Mouse (Mus musculus): ENCODE measurements at regions not wholly inside any gene's neighbourhood (a gene's known extent, or its start where the extent isn't known, plus 50 kb on each side); places are given as distances from the start of the nearest gene placed in this dataset.

DNA sequence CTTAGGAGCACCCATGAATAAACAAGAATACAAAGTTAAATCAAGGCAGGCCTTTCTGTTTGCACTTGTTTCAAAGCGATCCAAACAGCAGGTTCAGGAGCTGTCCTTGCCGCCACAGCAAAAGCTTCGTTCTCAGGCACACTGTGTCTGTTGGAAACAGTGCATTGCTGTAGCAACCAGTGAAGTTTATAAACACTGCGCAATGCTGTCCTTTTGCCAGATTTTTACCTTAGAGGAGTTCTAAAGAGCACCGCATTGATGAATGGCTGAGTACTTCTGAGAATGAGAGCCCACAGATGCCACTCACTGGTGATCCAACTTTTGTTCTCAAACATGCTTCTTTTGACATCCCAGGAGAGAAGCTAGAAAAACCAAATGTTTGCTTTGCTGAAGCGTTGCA, 64.0 kb upstream of the Bmp4 start:
- no peak for TF ChIP-seq CTCF (IDR thresholded peaks at IDR 0.05; ENCODE audit: extremely low read depth, insufficient read depth, insufficient read length, insufficient replicate concordance)
- no peak for TF ChIP-seq POLR2A (IDR thresholded peaks at IDR 0.05; ENCODE audit: low read depth, low read length)

All from spleen, adult 2 months (tissue).